Mouse (Mus musculus): ENCODE results near the gene Pif1. TPM values are rescaled to one million over a fixed set of nuclear protein-coding genes. Genes with fewer than 3 reads are reported as not detected.

The Pif1 gene
- total RNA-seq (2015) (12.1 and 12.6 TPM in 2 replicates), total RNA-seq (2017) (12.7 and 16.9 TPM in 2 replicates)

DNA sequence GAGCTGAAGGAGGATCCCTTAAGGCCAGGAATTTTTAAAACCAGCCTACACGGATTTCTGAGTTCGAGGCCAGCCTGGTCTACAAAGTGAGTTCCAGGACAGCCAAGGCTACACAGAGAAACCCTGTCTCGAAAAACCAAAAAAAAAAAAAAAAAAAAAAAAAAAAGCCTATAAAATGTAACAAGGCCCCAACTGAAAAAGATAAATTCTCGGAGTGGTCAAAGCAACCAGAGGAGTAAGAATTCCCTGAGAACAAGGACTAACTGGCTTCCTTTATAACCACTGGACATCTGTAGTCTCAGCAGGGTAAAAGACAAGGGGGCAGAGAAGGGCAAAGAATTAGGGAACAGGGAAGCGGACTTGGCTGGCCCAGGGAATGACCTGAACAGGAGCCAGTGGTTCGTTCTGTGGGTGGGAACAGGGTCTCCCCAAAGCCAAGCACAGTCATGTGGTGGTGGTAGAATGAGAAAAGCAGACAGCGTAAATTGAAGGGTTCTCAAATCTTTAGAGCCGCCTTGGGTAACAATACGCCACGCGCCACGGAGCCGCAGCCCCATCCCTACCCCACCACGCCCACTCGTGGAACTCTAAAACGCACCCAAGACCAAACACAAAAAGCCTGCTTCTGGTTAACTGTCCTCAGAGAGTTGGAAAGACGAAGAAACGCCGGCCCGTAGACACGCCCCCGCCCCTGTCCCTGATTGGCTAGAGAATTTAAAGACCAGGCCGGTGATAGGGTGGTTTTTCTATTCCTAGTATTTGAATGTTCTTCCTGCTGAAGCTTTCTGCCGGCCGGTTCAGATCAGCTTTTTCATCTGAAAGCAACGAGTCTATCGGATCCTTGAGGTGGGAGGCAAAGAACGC, at the start of gene Pif1:
Gene Pif1, plus strand, starts transcription at position 755 of the 864 bp plus-strand sequence.
- peak; percentile 92 for ATAC-seq (ENCODE audit: poor library complexity, severe bottlenecking)

DNA sequence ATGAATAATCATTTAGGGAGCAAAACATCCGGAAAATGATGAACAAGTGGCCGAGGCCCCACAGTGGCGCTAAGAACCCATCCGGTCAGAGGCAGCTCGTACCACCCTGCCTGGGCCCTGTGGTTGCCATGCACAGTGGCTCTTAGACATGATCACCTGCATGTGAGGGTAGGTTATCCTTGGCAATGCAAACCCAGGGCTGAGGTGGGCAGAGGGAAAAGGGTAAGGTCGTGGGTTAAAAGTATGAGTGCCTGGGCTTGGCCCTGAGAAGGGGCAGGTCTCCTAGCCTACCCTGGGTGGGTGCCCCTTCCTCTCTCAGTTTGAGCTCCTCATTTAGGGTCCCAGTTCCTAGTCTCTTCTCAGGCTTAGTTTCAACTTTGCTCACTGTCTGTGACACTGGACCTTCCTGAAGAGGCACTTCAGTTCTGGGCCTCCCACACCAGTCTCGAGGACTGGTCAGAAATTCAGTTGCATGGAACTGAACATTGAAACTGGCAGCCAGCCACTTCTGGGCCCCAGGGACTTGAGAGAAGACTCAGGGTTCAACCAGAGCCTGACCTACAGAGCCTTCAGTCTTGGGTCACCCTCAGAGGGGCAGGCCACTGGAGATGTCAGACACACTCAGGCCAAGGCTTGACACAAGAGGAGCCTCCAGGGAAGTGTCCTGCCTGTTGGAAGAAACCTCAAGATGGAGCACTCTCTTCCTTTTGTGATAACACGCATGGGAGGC, 48.9 kb upstream of the Pif1 start:
- no peak for ATAC-seq (ENCODE audit: poor library complexity, severe bottlenecking)

DNA sequence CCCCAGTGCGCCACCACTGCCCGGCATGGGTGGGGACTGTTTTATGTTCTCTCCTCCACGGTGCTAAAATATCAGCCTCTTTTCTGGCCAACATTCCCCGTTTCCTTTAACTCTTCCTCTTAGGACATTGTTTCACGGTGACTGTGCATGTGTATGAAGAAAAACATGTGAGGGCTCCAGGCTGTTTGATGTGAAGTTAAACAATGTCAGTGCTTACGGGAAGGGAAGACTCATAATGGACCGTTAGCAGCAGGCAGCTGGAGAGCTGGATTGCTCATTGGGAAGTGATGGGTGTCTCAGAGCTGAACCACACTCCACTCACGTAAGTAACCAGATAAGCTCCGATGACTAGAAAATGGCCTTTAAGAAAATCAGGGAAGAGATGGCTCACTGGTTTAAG, 47.3 kb upstream of the Pif1 start:
- no peak for ATAC-seq (ENCODE audit: poor library complexity, severe bottlenecking)

DNA sequence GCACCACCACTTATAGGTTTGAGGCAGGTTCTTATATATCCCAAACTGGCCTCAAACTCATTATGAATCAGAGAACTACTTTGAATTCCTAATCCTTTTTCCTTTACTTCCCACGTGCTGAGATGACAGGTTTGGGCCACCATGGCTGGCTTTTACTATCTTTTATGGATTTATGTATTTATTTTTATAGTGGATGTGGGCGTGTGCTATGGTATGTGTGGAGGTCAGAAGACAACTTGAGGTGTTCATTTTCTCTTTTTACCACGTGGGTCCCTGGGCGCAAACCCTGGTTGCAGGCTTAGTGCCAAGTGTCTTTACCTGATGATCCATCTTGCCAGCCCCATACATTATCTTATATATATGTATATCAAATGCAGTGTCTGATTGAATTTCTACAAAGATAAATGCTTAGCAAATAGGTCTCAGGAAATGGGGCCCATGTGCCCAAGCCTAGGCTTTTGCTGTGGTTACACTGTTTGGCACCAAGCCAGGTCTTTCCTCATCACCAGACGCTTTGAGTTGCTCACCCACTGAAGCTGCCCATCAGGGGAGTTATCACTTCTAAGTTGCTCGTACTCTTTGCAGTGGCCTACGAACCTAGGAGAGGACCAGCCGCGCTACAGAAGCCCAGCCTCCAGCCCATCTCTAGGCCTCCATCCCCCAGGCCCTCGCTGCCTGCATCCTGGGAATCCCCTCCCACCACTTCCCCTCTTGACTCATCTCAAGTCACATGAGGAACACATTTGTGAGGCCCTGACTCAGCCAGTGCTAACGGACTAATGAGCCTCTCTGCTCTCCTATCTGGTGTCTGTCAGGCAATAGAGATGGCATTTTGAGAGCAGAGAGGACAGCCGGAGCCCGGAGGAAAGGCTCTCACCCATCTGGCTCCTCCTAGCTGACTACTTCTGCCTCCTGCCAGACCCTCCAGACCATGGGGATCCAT, 45.6 kb upstream of the Pif1 start:
- ATAC-seq (ENCODE audit: poor library complexity, severe bottlenecking) = peak; percentile 69

DNA sequence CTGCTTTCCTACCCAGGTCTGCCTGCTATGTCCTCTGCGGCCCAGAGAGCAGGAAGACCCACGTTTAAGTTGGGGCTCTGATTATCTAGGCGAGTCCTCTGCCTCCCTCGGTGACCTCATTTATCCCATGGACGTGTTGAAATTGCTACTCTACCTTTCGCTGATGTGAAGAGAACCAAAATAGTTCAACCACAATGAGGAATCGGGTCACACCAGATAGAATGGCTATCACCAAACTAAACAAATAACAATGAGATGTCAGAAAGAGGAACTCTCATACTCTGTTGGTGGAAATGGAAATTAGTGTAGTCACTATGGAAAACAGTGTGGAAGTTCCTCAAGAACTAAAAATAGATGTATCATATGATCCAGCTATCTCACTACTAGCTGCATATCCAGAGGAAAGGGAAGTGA, 44.8 kb upstream of the Pif1 start:
- peak; percentile 59 for ATAC-seq (ENCODE audit: poor library complexity, severe bottlenecking)

DNA sequence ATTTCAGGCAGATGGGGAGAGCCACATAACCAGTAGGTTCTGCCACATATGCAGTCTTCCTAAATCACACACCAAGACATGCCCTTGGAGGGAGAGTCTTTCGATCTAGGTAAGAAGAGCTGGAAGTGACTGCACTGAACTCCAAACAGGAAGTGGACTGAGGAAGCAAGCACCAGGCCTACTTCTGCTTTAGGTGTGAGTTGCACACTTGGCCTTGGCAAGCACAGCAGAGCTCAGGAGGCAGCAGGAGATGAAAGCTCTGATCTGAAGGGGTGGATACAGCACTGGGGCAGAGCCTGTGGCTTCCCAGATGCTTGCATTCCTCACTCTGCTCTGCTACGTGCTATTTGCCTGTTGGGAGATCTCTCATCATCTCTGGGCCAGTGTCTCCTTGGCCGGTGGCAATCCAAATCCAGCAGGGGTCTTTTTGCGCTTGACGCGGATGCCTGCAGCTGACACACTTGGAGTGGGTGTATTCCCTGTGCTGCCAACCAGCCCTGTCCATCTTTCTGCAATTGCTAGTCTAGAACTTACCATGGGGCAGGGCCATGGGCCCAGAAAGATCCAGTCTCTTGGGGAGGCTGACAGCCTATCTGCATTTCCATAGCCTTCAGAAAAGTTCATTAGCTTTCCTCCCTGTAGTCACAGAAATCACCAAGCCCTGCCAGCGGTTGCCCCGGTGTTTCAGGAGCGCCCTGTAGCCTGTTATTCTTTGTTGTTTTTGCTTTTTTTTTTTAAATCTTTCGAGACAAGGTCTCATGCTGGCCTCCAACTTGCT, 41.1 kb upstream of the Pif1 start:
- ATAC-seq (ENCODE audit: poor library complexity, severe bottlenecking) = peak; percentile 61

DNA sequence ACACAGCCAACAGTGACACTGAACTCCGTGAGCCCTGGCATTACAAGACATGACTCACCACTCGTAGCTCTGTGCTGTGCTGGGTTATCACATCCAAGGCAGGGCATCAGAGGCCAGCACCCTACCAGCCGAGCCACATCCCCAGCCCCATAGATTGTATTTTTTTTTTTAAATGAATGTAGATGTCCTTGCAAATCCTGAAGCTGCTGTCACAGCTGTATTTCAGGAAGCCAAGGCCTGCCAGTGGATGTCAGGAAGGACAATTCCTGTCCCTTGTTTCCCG, 40.6 kb upstream of the Pif1 start:
- peak; percentile 14; the same call in 1 of the 2 replicates for ATAC-seq (ENCODE audit: poor library complexity, severe bottlenecking)

DNA sequence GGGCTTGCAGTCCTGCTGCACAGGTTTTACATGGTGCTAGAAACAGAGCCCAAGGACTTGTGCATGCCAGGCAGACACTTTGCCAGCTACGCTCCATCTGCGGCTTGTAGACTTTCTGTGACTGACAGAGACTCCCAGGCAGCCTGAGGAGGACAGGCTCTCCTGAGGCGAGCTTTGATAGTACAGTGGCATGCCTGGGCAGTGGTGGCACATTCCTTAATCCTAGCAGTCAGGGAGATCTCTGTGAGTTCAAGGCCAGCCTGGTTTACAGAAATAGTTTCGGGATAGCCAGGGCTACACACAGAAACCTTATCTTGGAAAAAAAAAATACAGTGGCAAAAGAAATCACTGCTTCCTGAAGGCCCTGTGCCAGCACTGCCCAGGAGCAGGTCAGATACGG, 39.8 kb upstream of the Pif1 start:
- ATAC-seq (ENCODE audit: poor library complexity, severe bottlenecking) = no peak

DNA sequence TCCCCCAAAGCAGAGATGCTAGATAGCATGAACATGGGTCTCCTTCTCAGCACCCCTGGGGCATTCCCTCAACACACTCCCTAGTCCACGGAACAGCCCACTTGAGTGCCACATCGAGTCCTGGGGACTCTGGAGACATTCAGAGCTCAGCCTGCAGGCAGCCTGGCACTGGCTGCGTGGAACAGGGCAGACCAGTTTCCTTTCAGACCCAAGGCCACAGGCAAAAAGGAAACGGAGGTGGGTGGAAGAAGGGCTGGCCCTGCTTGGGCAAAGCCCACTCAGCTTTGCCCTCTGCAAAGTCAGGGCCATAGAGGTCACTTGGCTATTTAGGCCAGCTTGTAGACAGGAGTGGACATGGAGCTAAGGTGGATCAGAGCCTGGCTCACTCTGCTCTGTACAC, 39.1 kb upstream of the Pif1 start:
- ATAC-seq (ENCODE audit: poor library complexity, severe bottlenecking) = no peak

DNA sequence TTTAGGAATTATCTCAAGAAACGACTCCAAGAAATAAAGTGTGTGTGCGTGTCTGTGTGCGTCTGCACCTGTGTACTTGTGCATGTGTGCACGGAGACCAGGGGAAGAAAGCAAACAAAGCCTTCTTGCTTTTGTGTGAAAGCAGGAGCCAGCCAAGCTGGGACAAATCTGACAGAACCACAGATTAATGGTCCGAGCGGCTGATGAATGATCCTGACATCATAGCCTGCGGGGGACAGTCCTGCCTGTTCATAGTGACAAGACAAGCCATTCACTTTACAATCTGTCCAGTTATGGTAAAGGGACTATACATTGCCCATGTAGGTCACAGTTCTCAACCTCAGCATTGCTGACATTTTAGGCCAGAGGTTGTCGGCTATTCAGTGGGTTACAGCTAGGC, 38.6 kb upstream of the Pif1 start:
- ATAC-seq (ENCODE audit: poor library complexity, severe bottlenecking) = no peak

DNA sequence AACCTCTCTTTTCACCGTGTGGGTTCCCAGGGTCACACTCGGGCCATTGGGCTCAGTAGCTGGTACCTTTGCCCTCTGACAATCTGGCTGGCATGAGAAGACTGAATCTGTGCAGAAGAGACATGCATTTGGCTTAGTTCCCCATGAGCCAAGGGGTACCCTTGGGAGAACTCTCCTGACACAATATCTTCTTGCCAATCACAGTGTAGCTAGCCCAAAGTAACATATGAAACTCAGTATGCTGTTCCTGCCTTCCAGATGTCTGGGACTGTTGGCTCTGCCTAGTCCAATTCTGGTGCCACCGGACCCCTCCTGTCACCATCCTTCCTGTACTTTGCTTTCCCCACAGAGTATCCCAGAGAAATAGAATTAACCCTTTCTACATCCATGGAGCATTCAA, 37.8 kb upstream of the Pif1 start:
- ATAC-seq (ENCODE audit: poor library complexity, severe bottlenecking) = no peak

DNA sequence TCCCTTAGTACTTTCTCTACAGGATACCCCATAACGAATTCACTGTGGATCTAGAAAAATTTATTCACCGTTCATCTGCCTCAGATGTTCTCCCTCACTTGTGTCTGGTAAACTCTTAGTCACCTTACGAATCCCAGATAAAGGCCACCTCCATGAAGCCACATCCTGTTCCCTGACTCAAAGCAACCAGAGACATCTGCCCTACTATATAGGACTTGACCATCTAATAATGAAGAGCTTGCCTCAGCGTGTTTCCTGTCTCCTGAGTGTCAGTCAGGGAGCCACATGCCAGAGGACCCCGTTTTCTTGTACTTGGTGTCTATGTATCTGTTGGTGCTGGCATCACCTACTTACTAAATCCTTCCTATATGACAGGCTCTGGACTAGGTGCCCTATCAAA, 37.3 kb upstream of the Pif1 start:
- ATAC-seq (ENCODE audit: poor library complexity, severe bottlenecking) = no peak

DNA sequence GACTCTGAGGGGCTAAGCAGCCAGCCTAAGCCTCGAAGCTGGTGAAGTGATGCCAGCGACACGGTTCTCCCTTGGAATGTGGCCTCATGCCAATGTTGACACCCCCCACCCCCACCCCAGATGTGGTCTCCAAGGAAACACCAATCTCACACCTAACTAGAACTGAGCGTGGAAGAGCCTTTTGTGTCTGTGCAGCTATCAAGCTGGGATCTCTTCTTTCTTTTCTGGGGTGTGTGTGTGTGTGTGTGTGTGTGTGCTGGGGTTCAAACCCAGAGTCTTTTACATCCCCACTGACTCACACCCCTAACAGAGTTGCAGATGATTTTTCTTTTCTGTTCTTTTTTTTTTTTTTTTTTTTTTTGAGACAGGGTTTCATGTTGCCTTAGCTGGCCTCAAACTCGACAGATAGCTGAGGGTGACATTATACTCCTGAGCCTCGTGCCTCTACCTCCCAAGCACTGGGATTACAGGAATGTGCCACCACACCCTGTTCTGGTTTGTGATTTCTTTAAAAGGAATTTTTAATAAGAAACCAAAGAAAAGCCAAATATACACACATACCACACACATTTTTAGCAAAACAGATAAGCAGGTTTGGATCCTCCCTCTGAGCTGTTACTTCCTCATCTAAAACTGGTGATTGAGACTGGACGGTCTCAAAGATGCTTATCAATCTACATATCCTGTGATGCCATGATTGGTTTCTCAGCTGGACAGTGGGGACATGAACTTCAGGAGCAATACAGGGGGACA, 36.7 kb upstream of the Pif1 start:
- peak; percentile 23 for ATAC-seq (ENCODE audit: poor library complexity, severe bottlenecking)

DNA sequence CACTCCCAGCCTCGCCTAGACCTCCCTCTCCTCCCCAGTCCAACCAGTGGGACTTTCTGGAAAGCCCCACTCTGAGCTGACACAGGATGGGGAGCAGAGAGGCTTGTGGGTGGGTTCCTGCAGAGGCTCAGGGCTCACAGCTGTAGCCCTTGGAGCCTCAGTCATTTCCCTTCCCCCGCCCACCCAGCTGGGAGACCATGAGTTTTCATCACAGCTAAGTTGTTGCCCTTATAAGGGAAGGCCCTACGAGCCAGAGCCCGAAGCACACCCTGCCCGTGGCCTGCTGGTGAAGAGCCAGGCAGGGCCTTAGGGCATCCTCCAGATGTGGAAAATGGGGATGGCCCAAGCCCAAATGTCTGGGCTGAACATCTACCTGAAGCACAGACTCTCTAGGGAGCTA, 35.9 kb upstream of the Pif1 start:
- peak; percentile 80 for ATAC-seq (ENCODE audit: poor library complexity, severe bottlenecking)

DNA sequence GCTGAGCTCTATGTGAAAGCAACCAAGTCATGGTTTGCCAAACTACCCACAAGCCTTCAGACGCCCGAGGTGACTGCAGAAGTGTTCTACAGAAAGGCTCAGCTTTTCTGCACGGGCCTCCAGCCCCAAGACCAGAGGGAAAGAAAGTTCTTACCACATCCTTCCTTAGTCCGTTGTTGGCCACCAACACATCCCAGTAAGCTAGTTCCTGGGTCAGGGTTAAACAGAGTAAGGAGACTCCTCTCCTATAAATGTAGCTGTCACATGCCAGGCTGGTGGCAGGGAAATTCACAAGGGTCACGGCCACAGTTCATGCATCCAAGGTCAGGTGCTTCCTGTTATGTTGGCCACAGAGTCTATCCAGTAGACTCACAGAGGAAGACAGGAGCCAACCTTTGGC, 34.8 kb upstream of the Pif1 start:
- ATAC-seq (ENCODE audit: poor library complexity, severe bottlenecking) = peak; percentile 17; the same call in 1 of the 2 replicates

DNA sequence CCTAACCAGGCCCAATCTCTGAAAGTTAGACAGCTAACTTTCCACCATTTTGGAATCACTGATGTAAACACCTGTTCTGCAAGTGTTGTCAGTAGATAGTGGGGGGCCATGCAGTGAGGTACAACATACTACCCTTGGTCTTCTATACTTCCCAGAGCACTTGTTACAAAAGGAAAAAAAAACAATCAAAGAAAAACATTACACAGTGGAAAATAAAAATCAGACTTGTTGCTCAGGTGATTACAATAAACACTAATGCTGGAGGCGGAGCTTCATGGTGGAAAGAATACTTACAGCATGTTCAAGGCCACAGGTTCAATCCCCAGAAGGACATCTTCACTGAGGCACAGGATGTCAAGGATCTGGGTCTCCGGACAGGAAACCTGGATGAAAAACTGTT, 34.2 kb upstream of the Pif1 start:
- no peak for ATAC-seq (ENCODE audit: poor library complexity, severe bottlenecking)

DNA sequence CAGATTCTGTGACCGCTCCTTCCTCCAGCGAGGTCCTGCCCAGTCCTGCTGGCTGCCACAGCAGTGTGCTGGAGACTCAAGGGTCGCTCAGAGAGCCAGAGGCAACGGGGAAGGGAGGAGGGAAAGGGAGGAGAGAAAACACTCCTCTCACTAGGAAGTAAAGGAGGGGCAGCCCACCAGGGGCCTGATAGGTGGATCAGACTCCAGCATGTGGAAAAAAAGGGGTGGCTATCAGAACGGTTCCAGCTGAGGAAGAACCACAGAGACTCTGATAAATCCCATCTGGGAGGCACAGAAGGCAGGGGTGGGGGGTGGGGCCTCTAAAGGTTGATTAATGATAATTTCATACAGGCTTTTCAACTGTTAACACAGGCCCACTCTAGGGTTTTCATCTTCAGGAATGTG, 32.0 kb upstream of the Pif1 start:
- ATAC-seq (ENCODE audit: poor library complexity, severe bottlenecking) = no peak

DNA sequence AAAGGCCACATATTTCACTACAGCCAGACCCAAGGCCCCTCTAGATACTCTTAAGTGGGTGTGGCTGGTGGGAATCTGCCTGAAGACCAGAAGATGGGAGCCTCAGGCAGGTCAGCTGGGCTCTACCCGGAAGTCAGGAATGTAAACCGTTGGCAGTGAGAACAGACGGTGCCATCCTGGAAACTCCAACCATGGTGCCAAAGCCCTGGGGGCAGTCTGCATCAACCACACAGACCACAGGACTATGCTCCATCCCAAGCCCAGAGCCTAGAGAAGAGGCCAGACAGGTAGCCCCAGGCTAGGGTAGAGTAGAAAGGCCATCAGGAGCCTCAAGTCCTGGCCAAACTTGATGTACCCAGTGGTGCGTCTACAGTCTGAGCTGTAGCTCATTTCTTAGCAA, 31.3 kb upstream of the Pif1 start:
- no peak for ATAC-seq (ENCODE audit: poor library complexity, severe bottlenecking)

DNA sequence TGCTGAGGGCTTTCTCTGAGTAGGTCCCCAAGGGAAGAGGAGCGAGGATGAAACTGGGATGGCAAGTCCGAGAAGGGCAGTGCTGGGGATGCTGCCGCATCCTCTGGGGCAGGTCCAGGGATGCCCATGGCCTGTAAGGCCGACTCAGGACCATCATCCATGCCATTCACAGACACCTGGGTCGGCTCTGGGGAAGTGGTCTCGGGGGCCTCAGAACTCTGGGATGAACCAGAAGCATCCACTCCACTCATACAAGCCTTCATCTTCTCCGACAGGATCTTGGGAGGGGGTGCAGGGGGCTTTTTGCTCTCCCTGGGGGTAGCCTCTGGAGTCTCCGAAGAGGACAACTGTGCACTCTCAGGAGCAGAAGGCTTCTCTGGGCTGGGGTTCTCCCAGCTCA, 30.6 kb upstream of the Pif1 start:
- no peak for ATAC-seq (ENCODE audit: poor library complexity, severe bottlenecking)

DNA sequence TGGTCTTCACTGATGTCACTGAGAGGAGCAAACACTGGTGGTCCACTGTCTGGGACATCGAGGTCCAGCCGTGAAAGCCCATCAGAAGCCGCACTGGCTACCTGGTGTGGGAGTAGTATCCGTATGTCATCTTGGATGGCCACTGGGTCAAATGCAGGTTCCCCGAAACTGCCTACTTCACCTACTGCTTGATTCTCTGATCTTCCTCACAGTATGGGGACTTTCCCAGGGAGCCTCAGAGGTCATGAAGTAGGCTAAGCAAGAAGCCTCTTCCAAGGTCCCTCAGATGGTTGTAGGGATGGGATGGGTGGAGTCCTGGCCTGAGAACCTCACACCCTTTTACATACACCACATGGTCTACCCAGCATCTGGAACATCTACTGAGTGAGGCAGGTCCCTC, 30.0 kb upstream of the Pif1 start:
- no peak for ATAC-seq (ENCODE audit: poor library complexity, severe bottlenecking)

All from megakaryocyte, adult 5-6 weeks (primary cell).